Mouse (Mus musculus): ENCODE data around the gene Commd2. TPM values are rescaled to one million over a fixed set of nuclear protein-coding genes. Genes with fewer than 3 reads are reported as not detected.

Commd2 gene
- polyA plus RNA-seq, 1 experiment from 2014 or later: 70.6 TPM

DNA sequence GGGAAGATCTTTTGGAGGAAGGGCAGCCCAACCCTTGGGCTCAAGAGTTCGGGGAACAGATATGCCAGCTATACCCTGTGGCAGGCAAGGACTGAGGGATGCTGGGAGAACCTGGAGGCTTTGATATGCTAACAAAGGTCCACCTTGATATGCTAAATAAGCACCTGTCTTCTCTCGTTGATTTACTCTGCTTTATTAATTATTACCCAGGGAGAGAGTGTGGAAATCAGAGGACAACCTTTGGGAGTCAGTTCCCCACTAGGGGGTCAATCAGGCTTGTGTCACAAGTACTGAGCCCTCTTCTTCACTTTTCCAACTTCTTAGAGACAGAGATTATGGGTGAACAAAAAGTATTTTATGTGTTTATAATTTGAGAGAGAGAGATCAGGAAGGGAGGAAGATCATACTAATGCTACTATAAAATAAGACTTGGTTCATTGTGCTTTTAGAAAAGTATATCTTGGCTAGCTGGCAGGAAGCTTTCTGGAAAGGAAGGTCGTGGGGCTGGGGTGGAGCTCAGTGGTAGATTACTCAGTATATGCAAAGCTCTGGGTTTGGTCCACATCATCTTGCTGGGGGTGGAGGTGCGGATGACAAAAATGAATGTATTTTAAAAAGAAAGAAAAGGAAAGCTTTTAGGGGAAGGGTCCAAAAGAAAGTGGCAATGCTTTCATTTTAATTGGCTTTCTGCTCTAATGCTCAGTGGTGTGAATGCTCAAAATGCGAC is 47.5 kb downstream of the Commd2 start:
- no peak overlapping the region for H3K4me3 ChIP-seq (ENCODE audit: low read depth, low read length)
- H3K9me3 ChIP-seq (ENCODE audit: control insufficient read depth, low read length): no peaks in the 10 kb centered on the region
- no peaks in the 10 kb centered on the region for H3K4me1 ChIP-seq (replicated peaks; ENCODE audit: control insufficient read depth, insufficient read depth, low read length)
- no peak overlapping the region for H3K4me2 ChIP-seq
- H3K9ac ChIP-seq (ENCODE audit: low read depth, low read length): no peak overlapping the region
- H3K27ac ChIP-seq (ENCODE audit: low read depth, low read length): no peak overlapping the region
- H3K36me3 ChIP-seq (ENCODE audit: control insufficient read depth, insufficient read depth, low read length): no peaks in the 10 kb centered on the region
- WGBS: 64% methylated on average over 5 of the region's 5 CpGs
- ATAC-seq (replicated peaks; ENCODE audit: low FRiP score) (no peak), DNase-seq (ENCODE audit: low spot score) (no peak)
- no peaks in the 10 kb centered on the region for H3K27me3 ChIP-seq (replicated peaks; ENCODE audit: control insufficient read depth, insufficient read depth, low read length)

GRCm38 (mm10) chr3:57602610-57603009 is 48.9 kb downstream of the Commd2 start:
- H3K9me3 ChIP-seq (ENCODE audit: control insufficient read depth, low read length): no peaks in the 10 kb centered on the region
- WGBS: 85% methylated on average over 4 of the region's 4 CpGs
- no peak for DNase-seq (ENCODE audit: low spot score)
- H3K27me3 ChIP-seq (replicated peaks; ENCODE audit: control insufficient read depth, insufficient read depth, low read length): no peaks in the 10 kb centered on the region
- H3K27ac ChIP-seq (ENCODE audit: low read depth, low read length): no peak overlapping the region
- H3K9ac ChIP-seq (ENCODE audit: low read depth, low read length): no peak overlapping the region
- ATAC-seq (replicated peaks; ENCODE audit: low FRiP score): no peak
- H3K4me1 ChIP-seq (replicated peaks; ENCODE audit: control insufficient read depth, insufficient read depth, low read length): no peaks in the 10 kb centered on the region
- H3K4me3 ChIP-seq (ENCODE audit: low read depth, low read length): no peak overlapping the region
- H3K4me2 ChIP-seq: no peak overlapping the region
- H3K36me3 ChIP-seq (ENCODE audit: control insufficient read depth, insufficient read depth, low read length): no peaks in the 10 kb centered on the region

GRCm38 (mm10) chr3:57596566-57596965 is 54.9 kb downstream of the Commd2 start:
- H3K27ac ChIP-seq (ENCODE audit: low read depth, low read length): no peak overlapping the region
- DNase-seq (ENCODE audit: low spot score) (no peak), ATAC-seq (replicated peaks; ENCODE audit: low FRiP score) (no peak)
- 58% methylated on average over 7 of the region's 7 CpGs for WGBS
- H3K9me3 ChIP-seq (ENCODE audit: control insufficient read depth, low read length): no peaks in the 10 kb centered on the region
- H3K27me3 ChIP-seq (replicated peaks; ENCODE audit: control insufficient read depth, insufficient read depth, low read length): no peaks in the 10 kb centered on the region
- no peak overlapping the region for H3K9ac ChIP-seq (ENCODE audit: low read depth, low read length)
- no peaks in the 10 kb centered on the region for H3K36me3 ChIP-seq (ENCODE audit: control insufficient read depth, insufficient read depth, low read length)
- no peak overlapping the region for H3K4me2 ChIP-seq
- H3K4me1 ChIP-seq (replicated peaks; ENCODE audit: control insufficient read depth, insufficient read depth, low read length): no peaks in the 10 kb centered on the region
- H3K4me3 ChIP-seq (ENCODE audit: low read depth, low read length): no peak overlapping the region

DNA sequence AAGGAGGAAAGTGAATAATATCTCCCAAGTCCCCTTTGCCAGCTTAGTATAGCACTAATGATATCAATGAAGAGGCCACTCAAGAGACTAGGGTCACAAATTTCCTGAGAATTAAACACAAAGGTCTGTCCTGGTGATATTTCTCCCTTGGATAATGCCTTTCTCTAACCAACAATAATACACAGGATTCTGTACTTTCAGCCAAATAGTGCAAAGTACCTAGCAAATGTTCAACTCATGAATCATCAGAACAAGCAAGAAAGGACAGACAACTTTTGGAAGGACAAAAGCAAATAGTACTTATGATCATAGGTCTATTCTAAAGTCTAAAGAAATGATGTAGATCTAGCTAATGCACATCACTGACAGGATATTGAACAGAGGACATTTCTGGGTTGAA is 56.0 kb downstream of the Commd2 start:
- ATAC-seq (replicated peaks; ENCODE audit: low FRiP score) (no peak), DNase-seq (ENCODE audit: low spot score) (no peak)
- no peak overlapping the region for H3K27ac ChIP-seq (ENCODE audit: low read depth, low read length)
- H3K9ac ChIP-seq (ENCODE audit: low read depth, low read length): no peak overlapping the region
- no peaks in the 10 kb centered on the region for H3K9me3 ChIP-seq (ENCODE audit: control insufficient read depth, low read length)
- H3K4me1 ChIP-seq (replicated peaks; ENCODE audit: control insufficient read depth, insufficient read depth, low read length): no peaks in the 10 kb centered on the region
- no peaks in the 10 kb centered on the region for H3K36me3 ChIP-seq (ENCODE audit: control insufficient read depth, insufficient read depth, low read length)
- H3K4me2 ChIP-seq: no peak overlapping the region
- H3K4me3 ChIP-seq (ENCODE audit: low read depth, low read length): no peak overlapping the region
- no peaks in the 10 kb centered on the region for H3K27me3 ChIP-seq (replicated peaks; ENCODE audit: control insufficient read depth, insufficient read depth, low read length)

Small RNAs within 50 kb of the gene (microRNA-seq; reads per million reads assigned to microRNA genes)
- not detected for gene Mir6377 (ENCODE audit: borderline number of aligned reads)

Other genes with a start within 250 kb of the Commd2 start
- gene Tm4sf4, start 226.4 kb downstream of the Commd2 start, polyA plus RNA-seq (2014; fragmentation: Nextera tagmentation; extraction: Ambion mirVana): 13.7 and 15.8 TPM in 2 replicates
- gene Wwtr1, start 75.8 kb downstream of the Commd2 start, polyA plus RNA-seq (2014; fragmentation: Nextera tagmentation; extraction: Ambion mirVana): 3.9 and 5.1 TPM in 2 replicates
- gene Ankub1, start 41.1 kb upstream of the Commd2 start, polyA plus RNA-seq (2014; fragmentation: Nextera tagmentation; extraction: Ambion mirVana): not detected in 2 replicates
- gene Rnf13, start 84.3 kb upstream of the Commd2 start, polyA plus RNA-seq (2014; fragmentation: Nextera tagmentation; extraction: Ambion mirVana): 42.8 and 43.4 TPM in 2 replicates
- 38.5 and 39.0 TPM in 2 replicates for gene Pfn2, start 196.4 kb upstream of the Commd2 start, polyA plus RNA-seq (2014; fragmentation: Nextera tagmentation; extraction: Ambion mirVana)